Mouse (Mus musculus): ENCODE results near the gene Pcbp1. TPM values are rescaled to one million over a fixed set of nuclear protein-coding genes. Genes with fewer than 3 reads are reported as not detected.

The Pcbp1 gene
- polyA plus RNA-seq, 1 experiment, result 166 TPM

DNA sequence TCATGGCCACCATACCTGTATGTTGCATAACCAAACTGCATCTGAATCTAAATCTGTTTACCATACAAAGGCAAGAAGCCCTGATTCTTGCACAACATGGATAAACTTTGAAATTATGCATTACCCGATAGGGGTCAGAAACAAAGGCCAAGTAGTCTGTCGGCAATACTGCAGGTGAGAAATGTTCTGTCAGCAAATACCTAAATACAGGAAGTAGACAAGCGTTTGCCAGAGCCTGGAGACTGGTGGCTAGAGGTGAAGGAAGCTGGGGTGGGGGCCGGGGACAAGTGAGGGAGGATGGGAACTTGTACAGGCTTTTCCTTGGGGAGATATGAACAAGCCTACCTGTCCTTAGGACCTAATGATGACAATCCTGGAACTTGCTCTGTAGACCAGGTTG lies 15.1 kb downstream of the Pcbp1 start:
- Histone ChIP-seq H3K4me3 (ENCODE audit: insufficient read depth, low read depth, low read length) (no peak overlapping the region), H3K27me3 (replicated peaks; ENCODE audit: control insufficient read depth, insufficient read depth, low read length) (no peaks in the 10 kb centered on the region), H3K27ac (ENCODE audit: insufficient read depth, low read depth, low read length) (no peak overlapping the region), H3K4me1 (ENCODE audit: control insufficient read depth, insufficient read depth, low read length) (no peaks in the 10 kb centered on the region), H3K36me3 (ENCODE audit: control insufficient read depth, insufficient read depth, low read length) (no peaks in the 10 kb centered on the region; the same call in 1 of the 2 replicates)
- 39% methylated on average over 4 of the region's 4 CpGs for WGBS
- TF ChIP-seq POLR2A (IDR thresholded peaks at IDR 0.05; ENCODE audit: low read depth, low read length), result no peak
- TF ChIP-seq CTCF (conservative IDR thresholded peaks at IDR 0.05; ENCODE audit: insufficient read depth, insufficient read length, low read depth, low read length), result no peak
- no peak for DNase-seq

DNA sequence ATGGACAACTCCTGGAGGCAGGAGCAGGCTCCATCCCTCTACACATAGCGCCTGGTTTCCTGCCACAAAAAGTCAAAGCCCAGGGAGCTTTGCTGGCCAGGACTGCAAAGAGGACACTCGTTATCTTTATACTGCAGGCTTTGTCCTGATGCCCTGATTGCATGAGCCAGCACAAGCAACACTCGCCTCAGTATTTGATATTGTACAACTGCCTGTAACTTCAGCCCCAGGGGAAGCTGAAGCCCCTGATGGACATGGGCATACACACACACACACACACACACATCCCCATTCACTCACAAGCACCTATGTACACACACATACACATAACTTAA lies 16.3 kb downstream of the Pcbp1 start:
- no peak for TF ChIP-seq POLR2A (IDR thresholded peaks at IDR 0.05; ENCODE audit: low read depth, low read length)
- no peak for TF ChIP-seq CTCF (conservative IDR thresholded peaks at IDR 0.05; ENCODE audit: insufficient read depth, insufficient read length, low read depth, low read length)
- Histone ChIP-seq H3K36me3 (ENCODE audit: control insufficient read depth, insufficient read depth, low read length) (no peaks in the 10 kb centered on the region; the same call in 1 of the 2 replicates), H3K4me3 (ENCODE audit: insufficient read depth, low read depth, low read length) (no peak overlapping the region), H3K4me1 (ENCODE audit: control insufficient read depth, insufficient read depth, low read length) (no peaks in the 10 kb centered on the region), H3K27me3 (replicated peaks; ENCODE audit: control insufficient read depth, insufficient read depth, low read length) (no peaks in the 10 kb centered on the region), H3K27ac (ENCODE audit: insufficient read depth, low read depth, low read length) (no peak overlapping the region)
- DNase-seq, result no peak
- 81% methylated on average over 3 of the region's 3 CpGs for WGBS

DNA sequence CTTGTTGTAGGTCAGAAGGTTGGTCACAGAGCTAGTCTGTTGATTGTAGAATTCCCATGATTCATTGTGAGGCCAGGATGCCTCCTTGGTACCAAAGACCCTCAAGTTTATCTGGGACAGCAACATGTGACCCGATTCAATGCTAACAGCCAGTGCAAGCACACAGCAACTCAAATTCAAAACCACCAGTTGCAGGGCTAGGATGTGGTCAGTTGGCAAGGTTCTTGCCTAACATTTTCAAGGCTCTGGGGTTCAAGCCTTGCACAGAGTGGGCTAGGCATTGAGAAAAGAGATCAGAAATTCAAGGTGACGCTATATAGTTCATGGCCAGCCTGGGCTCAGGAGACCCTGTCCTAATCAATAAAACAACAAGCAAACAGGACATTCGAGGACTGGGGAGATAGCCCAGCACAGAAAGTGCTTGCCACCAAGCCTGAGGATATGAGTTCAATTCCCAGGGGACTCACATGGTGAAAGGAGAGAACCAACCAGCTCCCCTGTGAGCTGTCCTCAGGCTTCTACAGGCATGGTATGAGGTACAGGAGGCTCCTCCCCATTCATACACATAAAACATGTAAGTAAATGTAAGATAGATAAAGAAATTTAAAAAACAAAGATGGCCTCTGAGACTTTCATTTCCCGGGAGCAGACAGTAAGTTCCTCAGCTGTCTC lies 16.8 kb downstream of the Pcbp1 start:
- WGBS, result 89% methylated on average over 4 of the region's 4 CpGs

DNA sequence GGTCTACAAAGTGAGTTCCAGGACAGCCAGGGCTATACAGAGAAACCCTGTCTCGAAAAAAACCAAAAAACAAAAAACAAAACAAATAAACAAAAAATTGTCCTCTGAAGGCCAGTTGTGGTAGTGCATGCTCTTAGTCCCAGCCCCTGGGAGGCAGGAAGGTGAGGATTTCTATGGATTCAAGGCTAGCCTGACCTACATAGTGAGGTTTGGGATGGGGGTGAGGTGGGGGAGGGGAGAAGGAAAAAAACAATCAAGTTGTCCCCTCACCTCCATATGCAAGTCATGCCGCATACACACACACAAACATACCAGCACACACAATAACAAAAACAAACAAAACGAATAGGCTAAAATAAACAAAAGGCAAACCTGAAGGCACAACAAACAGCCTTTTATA lies 17.4 kb downstream of the Pcbp1 start:
- no peak for DNase-seq
- Histone ChIP-seq H3K4me3 (ENCODE audit: insufficient read depth, low read depth, low read length) (no peak overlapping the region), H3K27me3 (replicated peaks; ENCODE audit: control insufficient read depth, insufficient read depth, low read length) (no peaks in the 10 kb centered on the region), H3K4me1 (ENCODE audit: control insufficient read depth, insufficient read depth, low read length) (peaks cover 3% of the 10 kb centered on the region; the same call in 1 of the 2 replicates), H3K36me3 (ENCODE audit: control insufficient read depth, insufficient read depth, low read length) (no peaks in the 10 kb centered on the region; the same call in 1 of the 2 replicates), H3K27ac (ENCODE audit: insufficient read depth, low read depth, low read length) (no peak overlapping the region)
- 93% methylated on average over 3 of the region's 3 CpGs for WGBS
- TF ChIP-seq POLR2A (IDR thresholded peaks at IDR 0.05; ENCODE audit: low read depth, low read length) (no peak), CTCF (conservative IDR thresholded peaks at IDR 0.05; ENCODE audit: insufficient read depth, insufficient read length, low read depth, low read length) (no peak)

More for the DNA sequence above, 16.8 kb downstream of the Pcbp1 start:
- no peak for TF ChIP-seq POLR2A (IDR thresholded peaks at IDR 0.05; ENCODE audit: low read depth, low read length)
- TF ChIP-seq CTCF (conservative IDR thresholded peaks at IDR 0.05; ENCODE audit: insufficient read depth, insufficient read length, low read depth, low read length), result no peak
- Histone ChIP-seq H3K4me1 (ENCODE audit: control insufficient read depth, insufficient read depth, low read length) (peaks cover 2% of the 10 kb centered on the region; the same call in 1 of the 2 replicates), H3K36me3 (ENCODE audit: control insufficient read depth, insufficient read depth, low read length) (no peaks in the 10 kb centered on the region; the same call in 1 of the 2 replicates), H3K27me3 (replicated peaks; ENCODE audit: control insufficient read depth, insufficient read depth, low read length) (no peaks in the 10 kb centered on the region), H3K4me3 (ENCODE audit: insufficient read depth, low read depth, low read length) (no peak overlapping the region), H3K27ac (ENCODE audit: insufficient read depth, low read depth, low read length) (no peak overlapping the region)
- no peak for DNase-seq

DNA sequence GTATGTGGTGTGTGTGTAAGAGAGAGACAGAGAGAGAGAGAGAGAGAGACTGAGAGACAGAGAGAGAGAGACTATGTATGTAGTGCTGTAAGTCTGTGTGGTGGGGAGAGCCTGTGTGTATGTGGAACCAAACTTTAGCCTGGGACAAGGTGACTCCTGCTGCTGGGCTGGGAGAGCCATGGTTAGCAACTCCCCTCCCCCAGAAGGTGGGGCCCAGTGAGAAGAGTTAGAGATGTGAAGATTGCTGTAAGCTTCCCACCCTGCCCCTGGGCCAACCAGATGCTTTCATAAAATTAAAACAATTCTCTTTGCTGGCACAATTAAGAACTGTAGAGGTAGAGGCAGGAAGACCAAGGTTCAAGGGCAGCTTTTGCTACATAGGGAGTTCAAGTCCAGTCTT lies 19.0 kb downstream of the Pcbp1 start:
- H3K4me3 ChIP-seq (ENCODE audit: insufficient read depth, low read depth, low read length), result no peak overlapping the region
- no peaks in the 10 kb centered on the region for H3K36me3 ChIP-seq (ENCODE audit: control insufficient read depth, insufficient read depth, low read length)
- no peak for DNase-seq
- H3K27me3 ChIP-seq (replicated peaks; ENCODE audit: control insufficient read depth, insufficient read depth, low read length), result no peaks in the 10 kb centered on the region
- H3K27ac ChIP-seq (ENCODE audit: insufficient read depth, low read depth, low read length), result no peak overlapping the region
- TF ChIP-seq CTCF (conservative IDR thresholded peaks at IDR 0.05; ENCODE audit: insufficient read depth, insufficient read length, low read depth, low read length) (no peak), POLR2A (IDR thresholded peaks at IDR 0.05; ENCODE audit: low read depth, low read length) (no peak)
- peaks cover 3% of the 10 kb centered on the region; the same call in 1 of the 2 replicates for H3K4me1 ChIP-seq (ENCODE audit: control insufficient read depth, insufficient read depth, low read length)

DNA sequence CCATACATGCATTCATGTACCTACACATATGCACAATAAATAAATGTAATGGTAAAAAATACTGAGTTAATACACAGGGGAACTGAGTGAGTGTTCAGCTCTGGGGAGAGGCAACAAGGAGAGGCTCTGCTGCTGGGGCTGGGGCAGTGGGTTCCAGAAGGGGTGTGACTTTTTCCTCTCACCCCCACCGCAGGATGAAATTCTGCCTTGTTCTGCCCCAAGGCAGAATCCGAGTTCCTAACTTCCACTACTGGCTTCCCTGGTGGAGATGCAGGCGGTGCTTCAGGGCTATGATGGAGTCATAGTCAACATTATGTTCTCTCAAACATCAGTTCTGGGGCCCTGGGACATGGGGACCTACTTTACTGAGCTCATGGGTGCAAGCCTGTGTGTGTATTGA lies 19.8 kb downstream of the Pcbp1 start:
- H3K4me3 ChIP-seq (ENCODE audit: insufficient read depth, low read depth, low read length), result no peak overlapping the region
- no peak for TF ChIP-seq POLR2A (IDR thresholded peaks at IDR 0.05; ENCODE audit: low read depth, low read length)
- TF ChIP-seq CTCF (conservative IDR thresholded peaks at IDR 0.05; ENCODE audit: insufficient read depth, insufficient read length, low read depth, low read length), result no peak
- H3K27me3 ChIP-seq (replicated peaks; ENCODE audit: control insufficient read depth, insufficient read depth, low read length), result no peaks in the 10 kb centered on the region
- no peak for DNase-seq
- H3K36me3 ChIP-seq (ENCODE audit: control insufficient read depth, insufficient read depth, low read length), result no peaks in the 10 kb centered on the region
- H3K4me1 ChIP-seq (ENCODE audit: control insufficient read depth, insufficient read depth, low read length), result peaks cover 3% of the 10 kb centered on the region; the same call in 1 of the 2 replicates
- WGBS, result 75% methylated on average over 3 of the region's 3 CpGs
- no peak overlapping the region for H3K27ac ChIP-seq (ENCODE audit: insufficient read depth, low read depth, low read length)

DNA sequence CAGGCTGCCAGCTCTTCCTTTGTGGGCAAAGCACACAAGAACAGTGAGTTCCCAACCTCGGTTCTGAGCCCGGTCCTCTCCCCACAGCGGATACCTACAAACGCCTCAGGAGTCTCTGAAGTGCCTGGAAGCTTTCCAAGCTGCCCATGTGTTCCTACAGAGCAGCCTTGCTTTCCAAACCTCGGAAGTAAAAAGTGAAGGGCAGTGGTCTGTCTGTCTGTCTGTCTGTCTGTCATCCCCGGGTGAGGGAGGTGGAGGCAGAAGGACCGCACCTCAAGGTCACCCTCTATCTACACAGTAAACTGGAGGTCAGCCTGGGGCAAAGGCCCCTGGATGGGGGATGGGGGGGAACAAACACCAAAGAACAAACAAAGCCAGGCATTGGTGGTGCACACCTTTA lies 20.4 kb downstream of the Pcbp1 start:
- Histone ChIP-seq H3K27ac (ENCODE audit: insufficient read depth, low read depth, low read length) (no peak overlapping the region), H3K36me3 (ENCODE audit: control insufficient read depth, insufficient read depth, low read length) (no peaks in the 10 kb centered on the region), H3K27me3 (replicated peaks; ENCODE audit: control insufficient read depth, insufficient read depth, low read length) (no peaks in the 10 kb centered on the region), H3K4me3 (ENCODE audit: insufficient read depth, low read depth, low read length) (no peak overlapping the region), H3K4me1 (ENCODE audit: control insufficient read depth, insufficient read depth, low read length) (peaks cover 3% of the 10 kb centered on the region; the same call in 1 of the 2 replicates)
- whole genome bisulfite sequencing, result 44% methylated on average over 7 of the region's 7 CpGs
- TF ChIP-seq POLR2A (IDR thresholded peaks at IDR 0.05; ENCODE audit: low read depth, low read length), result no peak
- no peak for TF ChIP-seq CTCF (conservative IDR thresholded peaks at IDR 0.05; ENCODE audit: insufficient read depth, insufficient read length, low read depth, low read length)
- DNase-seq, result peak; percentile 50
